Mouse (Mus musculus): Measurements from ENCODE around the gene Bcr. TPM values are rescaled to one million over a fixed set of nuclear protein-coding genes. Genes with fewer than 3 reads are reported as not detected.

Bcr gene
- polyA plus RNA-seq, 1 experiment from 2014 or later: 7.5 TPM

DNA sequence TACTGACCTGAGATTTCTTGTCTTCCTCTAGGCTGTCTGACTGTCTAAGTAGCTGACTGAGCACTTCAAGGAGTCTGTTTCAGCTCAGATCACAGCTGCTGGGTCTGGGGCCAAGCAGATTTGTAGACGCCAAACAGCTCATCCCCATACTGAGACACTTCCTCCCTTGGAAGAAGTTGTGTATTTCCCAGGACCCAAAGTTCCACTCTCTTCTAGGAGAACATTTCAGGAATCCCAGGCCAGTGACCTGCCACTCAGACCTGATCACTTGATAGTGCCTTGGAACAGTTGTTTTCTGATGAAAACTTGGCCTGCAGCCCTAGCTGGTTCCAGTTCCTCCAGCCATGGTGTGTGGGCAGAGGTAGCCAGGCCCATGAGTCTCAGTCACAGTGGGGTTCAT lies 140.3 kb downstream of the Bcr start:
- no peak overlapping the region for H3K9ac ChIP-seq
- H3K36me3 ChIP-seq: no peaks in the 10 kb centered on the region
- H3K4me3 ChIP-seq: no peak overlapping the region
- no peak overlapping the region for H3K4me2 ChIP-seq
- no peaks in the 10 kb centered on the region for H3K27me3 ChIP-seq
- ATAC-seq (ENCODE audit: insufficient number of reproducible peaks, low FRiP score, low TSS enrichment, low read depth): no peak
- H3K27ac ChIP-seq: no peak overlapping the region
- H3K4me1 ChIP-seq: no peaks in the 10 kb centered on the region
- no peaks in the 10 kb centered on the region for H3K9me3 ChIP-seq
- 71% methylated on average over 1 of the region's 1 CpGs for WGBS

DNA sequence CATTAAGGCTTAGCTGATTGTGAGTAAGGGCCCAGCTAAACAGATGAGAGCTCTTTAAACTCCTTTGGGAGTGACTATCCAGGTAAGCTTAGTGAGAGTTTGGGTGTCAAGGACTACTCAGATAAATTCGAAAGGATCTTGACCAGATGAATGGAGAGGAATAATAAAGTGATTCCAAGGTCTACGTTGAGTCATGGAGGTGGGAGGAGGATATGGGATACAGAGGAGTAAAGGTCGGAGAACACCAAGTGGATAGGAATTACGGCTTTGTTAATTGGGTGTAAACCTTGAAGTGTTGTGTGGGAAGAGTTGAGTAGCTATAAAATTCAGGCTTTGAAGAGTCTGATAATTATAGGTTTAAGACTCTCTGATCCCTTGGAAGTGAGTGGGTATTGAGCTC lies 145.8 kb downstream of the Bcr start:
- Histone ChIP-seq H3K27ac (no peak overlapping the region), H3K4me1 (no peaks in the 10 kb centered on the region), H3K4me2 (no peak overlapping the region), H3K36me3 (no peaks in the 10 kb centered on the region), H3K9me3 (no peaks in the 10 kb centered on the region), H3K27me3 (no peaks in the 10 kb centered on the region), H3K4me3 (no peak overlapping the region), H3K9ac (no peak overlapping the region)
- WGBS: 45% methylated on average over 4 of the region's 4 CpGs
- no peak for ATAC-seq (ENCODE audit: insufficient number of reproducible peaks, low FRiP score, low TSS enrichment, low read depth)

DNA sequence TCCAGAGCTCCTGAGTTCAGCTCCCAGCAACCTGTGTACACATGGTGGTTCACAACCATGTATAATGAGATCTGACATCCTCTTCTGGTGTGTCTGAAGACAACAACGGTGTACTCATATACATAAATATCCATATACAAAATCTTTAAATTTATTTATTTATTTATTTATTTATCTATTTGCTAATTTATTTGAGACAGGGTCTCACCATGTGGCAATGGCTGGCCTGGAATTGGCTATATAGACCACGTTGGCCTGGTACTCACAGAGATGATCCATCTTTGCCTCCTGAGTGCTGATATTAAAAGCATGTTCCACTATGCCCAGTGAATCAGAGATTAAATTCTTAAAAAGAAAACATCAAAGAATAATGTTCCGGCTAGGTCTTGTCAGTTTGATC lies 150.4 kb downstream of the Bcr start:
- no peak overlapping the region for H3K4me3 ChIP-seq
- WGBS: 92% methylated on average over 3 of the region's 3 CpGs
- no peaks in the 10 kb centered on the region for H3K9me3 ChIP-seq
- H3K9ac ChIP-seq: no peak overlapping the region
- peaks cover 5% of the 10 kb centered on the region for H3K4me1 ChIP-seq
- no peaks in the 10 kb centered on the region for H3K27me3 ChIP-seq
- H3K4me2 ChIP-seq: no peak overlapping the region
- no peaks in the 10 kb centered on the region for H3K36me3 ChIP-seq
- H3K27ac ChIP-seq: no peak overlapping the region
- ATAC-seq (ENCODE audit: insufficient number of reproducible peaks, low FRiP score, low TSS enrichment, low read depth): no peak

DNA sequence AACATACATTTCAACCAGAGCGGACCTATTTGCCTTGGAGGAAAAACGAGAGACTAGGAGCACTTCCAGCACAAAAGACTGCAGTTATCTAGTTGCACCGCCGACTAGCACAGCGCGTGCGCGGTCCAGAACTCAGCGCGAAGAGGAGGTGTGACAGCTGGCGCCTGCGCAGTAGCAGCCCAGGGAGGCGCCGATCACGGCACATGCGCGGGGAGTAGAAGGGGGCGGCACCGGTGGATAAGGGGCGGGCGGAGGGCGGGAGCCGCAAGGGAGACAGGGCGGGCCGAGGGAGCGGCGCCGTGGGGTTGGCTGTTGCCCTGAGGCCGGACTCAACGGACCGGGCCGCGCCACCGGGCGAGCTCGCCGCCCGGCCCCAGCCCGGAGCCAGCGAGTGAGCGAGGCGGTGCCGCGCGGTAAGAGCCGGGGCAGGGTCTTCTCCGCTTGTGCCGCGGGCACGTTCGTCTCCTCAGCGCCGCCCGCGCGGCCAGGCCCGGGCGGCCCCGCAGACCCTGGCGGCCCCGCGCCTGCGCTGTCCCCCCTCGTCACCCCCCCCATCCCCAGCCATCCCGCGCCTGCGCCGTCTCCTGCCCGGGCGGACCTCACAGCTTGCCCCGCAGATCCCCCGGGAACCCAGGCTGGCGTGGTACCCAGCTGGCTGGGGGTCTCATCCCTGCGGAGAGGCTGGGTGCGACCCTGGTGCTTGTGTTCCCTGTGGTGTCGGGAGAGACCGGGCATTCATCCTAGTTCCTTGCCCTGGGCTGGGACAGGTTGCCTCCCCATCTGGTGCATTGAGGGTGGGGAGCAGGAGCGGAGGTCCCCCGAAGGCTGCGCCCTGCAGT lies 151.6 kb downstream of the Bcr start, which contains the start of gene Specc1l:
TSS of gene Specc1l (plus strand) at position 267 of the 839 bp plus-strand sequence.
- under 1% methylated on average over 79 of the region's 80 CpGs for WGBS
- Histone ChIP-seq H3K9me3 (no peaks in the 10 kb centered on the region), H3K4me1 (peaks cover 5% of the 10 kb centered on the region)

DNA sequence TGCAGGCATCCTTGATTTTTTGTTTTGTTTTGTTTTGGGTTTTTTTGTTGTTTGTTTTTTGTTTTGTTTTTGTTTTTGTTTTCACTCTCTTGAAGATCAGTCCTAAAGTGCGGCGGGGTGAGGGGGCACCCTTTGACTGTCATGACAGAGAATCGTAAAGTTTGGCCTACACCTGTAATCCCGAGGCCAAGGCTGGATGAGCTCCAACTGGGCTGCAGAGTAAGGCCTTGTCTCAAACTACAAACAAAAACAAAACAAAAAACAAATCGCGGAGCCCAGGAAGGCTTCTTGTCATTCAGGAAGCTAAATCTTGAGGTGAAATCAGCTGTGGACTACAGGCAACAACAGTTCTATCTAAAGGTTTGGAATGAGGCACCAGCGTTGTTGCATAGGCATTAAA lies 152.6 kb downstream of the Bcr start:
- Histone ChIP-seq H3K4me2 (peak overlapping the region; percentile 55), H3K36me3 (no peaks in the 10 kb centered on the region), H3K9me3 (no peaks in the 10 kb centered on the region), H3K9ac (no peak overlapping the region), H3K4me1 (peaks cover 5% of the 10 kb centered on the region), H3K4me3 (peak overlapping the region; percentile 90), H3K27ac (no peak overlapping the region), H3K27me3 (no peaks in the 10 kb centered on the region)
- WGBS: 39% methylated on average over 7 of the region's 7 CpGs
- no peak for ATAC-seq (ENCODE audit: insufficient number of reproducible peaks, low FRiP score, low TSS enrichment, low read depth)

More for the DNA sequence above, 151.6 kb downstream of the Bcr start, which contains the start of gene Specc1l:
- Histone ChIP-seq H3K4me3 (peak within 1 kb of the TSS; percentile 90), H3K27me3 (no peaks in the 10 kb centered on the region), H3K9ac (peak within 1 kb of the TSS; percentile 89), H3K36me3 (no peaks in the 10 kb centered on the region), H3K4me2 (peak within 1 kb of the TSS; percentile 55), H3K27ac (peak within 1 kb of the TSS; percentile 99)
- peak; percentile 98 for ATAC-seq (ENCODE audit: insufficient number of reproducible peaks, low FRiP score, low TSS enrichment, low read depth)

DNA sequence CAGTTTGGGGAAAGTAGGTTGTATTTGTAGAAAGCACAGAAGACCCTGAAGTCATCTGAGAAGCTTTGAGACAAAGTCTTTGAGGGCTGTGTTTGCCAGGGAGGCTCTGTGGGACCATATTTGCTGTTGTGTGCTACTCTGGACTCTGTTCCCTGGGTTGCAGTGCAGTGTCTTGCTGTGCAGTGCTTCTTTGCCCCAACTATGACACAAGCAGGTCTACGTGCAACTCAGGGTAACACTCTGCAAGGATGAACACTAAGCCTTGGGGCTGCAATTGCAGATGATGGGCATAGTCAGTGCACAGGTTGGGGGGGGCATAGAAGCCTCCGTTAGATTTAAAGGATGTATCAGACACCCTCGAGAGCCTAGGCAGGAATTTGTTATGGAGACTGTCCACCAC lies 160.3 kb downstream of the Bcr start:
- no peak overlapping the region for H3K4me3 ChIP-seq
- H3K4me2 ChIP-seq: no peak overlapping the region
- ATAC-seq (ENCODE audit: insufficient number of reproducible peaks, low FRiP score, low TSS enrichment, low read depth): no peak
- no peak overlapping the region for H3K9ac ChIP-seq
- no peak overlapping the region for H3K27ac ChIP-seq
- H3K36me3 ChIP-seq: no peaks in the 10 kb centered on the region
- no peaks in the 10 kb centered on the region for H3K27me3 ChIP-seq
- peaks cover 21% of the 10 kb centered on the region for H3K4me1 ChIP-seq
- no peaks in the 10 kb centered on the region for H3K9me3 ChIP-seq
- WGBS: 86% methylated on average over 3 of the region's 3 CpGs

DNA sequence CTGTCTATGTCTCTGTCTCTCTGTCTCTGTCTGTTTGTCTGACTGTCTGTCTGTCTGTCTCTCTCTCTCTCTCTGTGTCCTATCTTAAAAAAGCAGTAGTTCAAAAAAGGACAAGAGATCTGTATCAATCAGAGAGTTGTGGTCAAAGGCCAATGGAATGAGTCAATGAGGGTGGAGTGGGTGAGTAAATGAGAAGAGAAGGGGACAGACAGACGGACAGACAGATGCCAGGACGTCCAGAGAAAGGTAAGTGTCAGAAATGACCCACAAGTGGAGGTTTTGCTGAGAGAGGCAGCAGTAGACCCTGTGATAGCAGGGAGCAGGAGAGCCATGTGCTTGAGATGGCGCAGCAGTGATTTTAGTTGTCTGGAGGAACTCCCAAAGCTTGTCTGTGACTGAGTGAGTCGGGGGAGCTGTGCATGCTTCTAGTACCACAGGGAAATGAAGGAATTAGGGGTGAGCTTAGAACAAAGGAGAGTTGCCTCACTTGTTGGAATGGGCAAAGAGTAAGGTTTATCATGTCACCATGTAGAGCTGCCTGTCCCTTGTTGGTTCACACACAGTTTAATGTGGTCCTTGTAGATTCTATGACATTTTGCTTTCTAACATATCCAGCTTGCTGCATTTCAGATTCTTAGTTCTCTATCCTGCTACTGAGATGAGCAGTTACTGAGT lies 161.7 kb downstream of the Bcr start:
- no peaks in the 10 kb centered on the region for H3K36me3 ChIP-seq
- 0 out of 2 replicates have a peak overlapping the region, but pooled peaks have one; percentile 69 for H3K27ac ChIP-seq
- no peaks in the 10 kb centered on the region for H3K27me3 ChIP-seq
- H3K4me2 ChIP-seq: no peak overlapping the region
- 67% methylated on average over 4 of the region's 4 CpGs for WGBS
- no peak for ATAC-seq (ENCODE audit: insufficient number of reproducible peaks, low FRiP score, low TSS enrichment, low read depth)
- no peaks in the 10 kb centered on the region for H3K9me3 ChIP-seq
- no peak overlapping the region for H3K4me3 ChIP-seq
- H3K4me1 ChIP-seq: peaks cover 21% of the 10 kb centered on the region
- no peak overlapping the region for H3K9ac ChIP-seq

DNA sequence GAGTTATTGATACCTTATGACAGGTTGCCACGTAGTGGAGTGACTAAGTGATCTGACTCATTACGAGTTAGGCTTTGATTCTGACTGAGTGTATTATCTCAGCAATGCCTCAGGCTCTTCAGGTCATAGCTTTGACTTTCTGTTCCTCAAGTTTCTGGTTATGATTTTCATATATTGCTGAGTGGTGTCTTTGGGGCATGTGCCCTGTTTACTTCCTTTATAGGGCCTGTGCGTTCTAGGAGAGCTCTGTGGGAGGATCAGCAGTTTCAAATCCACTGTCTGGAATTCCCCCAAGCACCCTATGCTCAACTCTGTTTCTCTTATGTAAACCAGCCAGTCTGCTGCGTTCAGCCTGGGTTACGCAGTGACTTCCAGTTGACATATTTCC lies 162.2 kb downstream of the Bcr start:
- WGBS: 57% methylated on average over 5 of the region's 5 CpGs
- Histone ChIP-seq H3K4me2 (no peak overlapping the region), H3K27me3 (no peaks in the 10 kb centered on the region), H3K27ac (peak overlapping the region; percentile 69), H3K4me3 (no peak overlapping the region), H3K9me3 (no peaks in the 10 kb centered on the region), H3K4me1 (peaks cover 21% of the 10 kb centered on the region), H3K36me3 (no peaks in the 10 kb centered on the region), H3K9ac (no peak overlapping the region)
- no peak for ATAC-seq (ENCODE audit: insufficient number of reproducible peaks, low FRiP score, low TSS enrichment, low read depth)

DNA sequence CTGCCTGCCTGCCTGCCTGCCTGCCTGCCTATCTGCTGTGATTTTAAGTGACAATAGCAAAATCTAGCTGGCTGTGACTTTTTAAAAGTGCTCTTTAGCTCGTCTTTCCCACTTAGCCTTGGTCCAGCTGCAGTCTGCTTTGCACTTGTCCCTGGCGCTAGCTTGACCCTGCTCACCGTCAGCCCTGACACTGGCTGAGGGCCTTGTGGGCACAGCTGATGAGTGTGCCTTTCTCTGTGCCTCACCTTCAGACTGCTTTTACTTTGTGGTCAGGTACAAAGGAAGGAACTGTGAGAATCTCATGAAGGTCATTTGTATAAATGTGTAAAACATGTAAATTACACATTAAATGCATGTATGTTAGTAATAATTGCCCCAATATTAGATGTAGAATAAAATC lies 163.8 kb downstream of the Bcr start:
- ATAC-seq (ENCODE audit: insufficient number of reproducible peaks, low FRiP score, low TSS enrichment, low read depth): no peak
- Histone ChIP-seq H3K4me2 (no peak overlapping the region), H3K27me3 (no peaks in the 10 kb centered on the region), H3K9ac (no peak overlapping the region), H3K4me1 (peaks cover 21% of the 10 kb centered on the region), H3K9me3 (no peaks in the 10 kb centered on the region), H3K4me3 (no peak overlapping the region), H3K27ac (no peak overlapping the region), H3K36me3 (no peaks in the 10 kb centered on the region; the same call in 1 of the 2 replicates)
- 67% methylated on average over 3 of the region's 3 CpGs for WGBS

DNA sequence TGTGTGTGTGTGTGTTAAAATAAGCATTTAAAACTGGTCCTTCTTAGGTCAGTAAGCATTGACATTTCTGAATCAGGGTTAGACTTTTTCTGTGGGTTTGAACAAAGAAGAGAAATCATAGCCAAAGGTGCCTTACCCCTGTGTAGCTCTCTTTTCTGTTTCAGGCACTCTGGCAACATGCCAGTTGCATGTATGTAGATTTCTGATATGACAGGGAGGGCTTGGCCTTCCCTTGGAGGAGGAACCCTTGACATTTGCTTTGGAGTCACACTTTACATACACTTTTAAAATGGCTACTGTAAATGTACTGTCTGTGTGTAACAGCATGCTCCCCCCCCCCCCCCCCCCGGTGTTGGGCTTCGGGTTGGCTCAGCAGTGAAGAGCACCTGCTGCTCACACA lies 164.2 kb downstream of the Bcr start:
- Histone ChIP-seq H3K36me3 (no peaks in the 10 kb centered on the region; the same call in 1 of the 2 replicates), H3K4me3 (no peak overlapping the region), H3K4me2 (no peak overlapping the region), H3K9me3 (no peaks in the 10 kb centered on the region), H3K9ac (no peak overlapping the region), H3K4me1 (peaks cover 21% of the 10 kb centered on the region), H3K27me3 (no peaks in the 10 kb centered on the region), H3K27ac (no peak overlapping the region)
- 0% methylated on average over 1 of the region's 2 CpGs for WGBS
- no peak for ATAC-seq (ENCODE audit: insufficient number of reproducible peaks, low FRiP score, low TSS enrichment, low read depth)

DNA sequence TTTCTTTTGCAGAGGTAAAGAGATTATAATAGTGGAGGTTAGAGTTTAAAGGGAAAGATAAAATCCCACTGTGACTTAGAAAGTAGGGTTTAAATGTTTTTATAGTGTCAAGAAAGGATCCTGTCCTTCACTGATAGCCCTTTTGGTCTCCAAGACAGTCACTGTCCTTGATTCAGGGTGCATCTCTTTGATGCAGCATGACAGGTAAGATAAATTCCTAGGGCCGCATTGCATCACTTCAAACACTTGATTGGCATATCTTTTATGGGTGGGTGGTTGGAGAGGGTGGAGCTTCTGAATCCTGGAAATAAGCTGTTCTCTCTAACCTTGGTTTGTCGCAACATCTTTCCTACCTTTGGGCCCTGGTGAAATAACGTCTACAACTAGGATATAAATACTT lies 167.0 kb downstream of the Bcr start:
- H3K27me3 ChIP-seq: no peaks in the 10 kb centered on the region
- no peak overlapping the region for H3K27ac ChIP-seq
- H3K4me1 ChIP-seq: peaks cover 13% of the 10 kb centered on the region
- WGBS: 78% methylated on average over 3 of the region's 3 CpGs
- peaks cover 17% of the 10 kb centered on the region for H3K36me3 ChIP-seq
- H3K4me3 ChIP-seq: no peak overlapping the region
- no peak overlapping the region for H3K4me2 ChIP-seq
- no peak overlapping the region for H3K9ac ChIP-seq
- ATAC-seq (ENCODE audit: insufficient number of reproducible peaks, low FRiP score, low TSS enrichment, low read depth): no peak
- H3K9me3 ChIP-seq: no peaks in the 10 kb centered on the region

DNA sequence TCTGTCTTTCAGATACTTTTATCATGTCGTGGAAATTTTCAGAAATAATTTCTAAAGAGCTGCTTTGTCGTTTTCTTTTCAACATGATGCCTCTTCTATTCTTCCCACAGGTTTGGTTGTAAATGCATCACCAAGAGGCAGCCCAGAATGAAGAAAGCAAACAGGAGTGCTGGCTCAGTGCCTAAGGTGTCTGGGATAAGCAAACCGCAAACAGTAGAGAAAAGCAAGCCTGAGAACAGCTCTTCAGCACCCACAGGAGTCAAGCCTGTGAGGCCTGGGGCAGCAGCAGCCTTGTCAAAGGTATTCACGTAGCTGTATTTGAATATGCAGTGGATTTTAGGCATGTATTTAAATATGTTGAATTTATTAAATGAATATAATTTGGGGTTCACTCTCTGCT lies 170.2 kb downstream of the Bcr start:
- Histone ChIP-seq H3K4me2 (no peak overlapping the region), H3K4me3 (no peak overlapping the region), H3K9ac (no peak overlapping the region), H3K4me1 (peaks cover 6% of the 10 kb centered on the region; the same call in 1 of the 2 replicates), H3K9me3 (no peaks in the 10 kb centered on the region), H3K36me3 (peaks cover 28% of the 10 kb centered on the region), H3K27me3 (no peaks in the 10 kb centered on the region), H3K27ac (no peak overlapping the region)
- no peak for ATAC-seq (ENCODE audit: insufficient number of reproducible peaks, low FRiP score, low TSS enrichment, low read depth)
- WGBS: 70% methylated on average over 4 of the region's 4 CpGs

Data from limb, embryonic 15.5 days (tissue).